Mouse (Mus musculus) ovary, adult 18-20 months (tissue): ENCODE results near the gene Zfr2.

Source experiments
- DNase-seq: peaks from one replicate; pipeline ENCODE4 v3.0.0; 2022; ENCODE audit warnings: low spot score, mixed read lengths

The Zfr2 gene

GRCm38 (mm10) chr10:81287513-81288157, 54.7 kb downstream of the Zfr2 start:
- DNase-seq: no peak

GRCm38 (mm10) chr10:81288601-81289000, 55.6 kb downstream of the Zfr2 start:
- DNase-seq: no peak

- DNase-seq: no peak
Measured at GRCm38 (mm10) chr10:81289278-81289677, 56.3 kb downstream of the Zfr2 start.

- no peak for DNase-seq
Measured at GRCm38 (mm10) chr10:81289811-81290210, 56.9 kb downstream of the Zfr2 start.

- DNase-seq: no peak
Measured at GRCm38 (mm10) chr10:81290698-81291460, 57.9 kb downstream of the Zfr2 start.

GRCm38 (mm10) chr10:81291511-81292104, 58.7 kb downstream of the Zfr2 start, which contains the start of gene Tjp3:
Gene Tjp3 (minus strand): TSS chr10:81291581.
- DNase-seq: no peak

- peak; percentile 98 for DNase-seq
Measured at GRCm38 (mm10) chr10:81292554-81293333, 59.8 kb downstream of the Zfr2 start, which contains the start of gene Pip5k1c. Gene Pip5k1c (plus strand): TSS chr10:81292963.

- no peak for DNase-seq
Measured at GRCm38 (mm10) chr10:81293334-81294030, 60.5 kb downstream of the Zfr2 start.

GRCm38 (mm10) chr10:81294442-81294841, 61.5 kb downstream of the Zfr2 start:
- DNase-seq: no peak

GRCm38 (mm10) chr10:81295185-81295584, 62.2 kb downstream of the Zfr2 start:
- no peak for DNase-seq

GRCm38 (mm10) chr10:81297246-81297645, 64.3 kb downstream of the Zfr2 start:
- no peak for DNase-seq

- no peak for DNase-seq
Measured at GRCm38 (mm10) chr10:81297845-81298244, 64.9 kb downstream of the Zfr2 start.

GRCm38 (mm10) chr10:81298369-81299100, 65.6 kb downstream of the Zfr2 start:
- DNase-seq: no peak

- DNase-seq: no peak
Measured at GRCm38 (mm10) chr10:81299585-81300351, 66.8 kb downstream of the Zfr2 start.

GRCm38 (mm10) chr10:81300352-81300907, 67.5 kb downstream of the Zfr2 start:
- no peak for DNase-seq

GRCm38 (mm10) chr10:81301321-81301720, 68.4 kb downstream of the Zfr2 start:
- no peak for DNase-seq
